10 mouse cellular contexts compared by ENCODE assay signal in genomic region chr11:19849844-19850420, GRCm38 (mm10).
A peak's percentile ranks its signal among the peaks of the same experiment; 100 is the strongest.
DNase-seq lines count a peak whose midpoint lies in the region; ATAC-seq and TF ChIP-seq lines count a peak whose summit lies in the region.
"Had no signal": no experiment of that assay in that cellular context is flagged by ENCODE, and none has a peak within 500 bp of the region (broad histone marks: within the 10 kb centered on the region; RNA-seq: fewer than 3 reads in every experiment).

No protein-coding gene starts in this region.

- H3K79me2 ChIP-seq in liver, adult 2 months (ENCODE audit: control insufficient read depth, insufficient read depth, low read length): no peaks in the 10 kb centered on the region

- H3K4me2 ChIP-seq in embryonic facial prominence, embryonic 14.5 days (ENCODE audit: low read depth, low read length): no peak overlapping the region
- H3K4me2 ChIP-seq in limb, embryonic 15.5 days: no peak overlapping the region

- TF ChIP-seq POLR2A in liver, adult 2 months (IDR thresholded peaks at IDR 0.05; ENCODE audit: extremely low read depth, insufficient read depth, low read length): no peak
- peak; percentile 26 for TF ChIP-seq POLR2A in ES-Bruce4 (IDR thresholded peaks at IDR 0.05; ENCODE audit: insufficient read depth, low read length)

- ATAC-seq in embryonic facial prominence, embryonic 14.5 days (ENCODE audit: low read depth): peak; percentile 26; the same call in 1 of the 2 replicates
- no peak for ATAC-seq in limb, embryonic 15.5 days (ENCODE audit: insufficient number of reproducible peaks, low FRiP score, low TSS enrichment, low read depth)

- WGBS in liver, adult 2 months: 43% methylated on average over 3 of the region's 3 CpGs
- WGBS in embryonic facial prominence, embryonic 14.5 days: 88% methylated on average over 2 of the region's 3 CpGs
- WGBS in limb, embryonic 15.5 days: 72% methylated on average over 3 of the region's 3 CpGs

- no peaks in the 10 kb centered on the region for H3K9me3 ChIP-seq in ES-Bruce4 (replicated peaks; ENCODE audit: control insufficient read depth, insufficient read depth, low read length, poor library complexity, severe bottlenecking)
- no peaks in the 10 kb centered on the region for H3K9me3 ChIP-seq in embryonic facial prominence, embryonic 14.5 days (ENCODE audit: control insufficient read depth, low read length)
- H3K9me3 ChIP-seq in limb, embryonic 15.5 days: no peaks in the 10 kb centered on the region

- H3K9ac ChIP-seq in liver, adult 2 months (ENCODE audit: low read depth, low read length): 0 out of 2 replicates have a peak overlapping the region, but pooled peaks have one; percentile 8
- H3K9ac ChIP-seq in ES-Bruce4 (ENCODE audit: low read depth, poor library complexity, severe bottlenecking): peak overlapping the region; percentile 73; the same call in 1 of the 2 replicates
- no peak overlapping the region for H3K9ac ChIP-seq in embryonic facial prominence, embryonic 14.5 days (ENCODE audit: low read depth, low read length)
- H3K9ac ChIP-seq in limb, embryonic 15.5 days: no peak overlapping the region

- DNase-seq in liver, adult 2 months (ENCODE audit: extremely low read depth, low read depth, low spot score): no peak
- DNase-seq in liver: no peak
- no peak for DNase-seq in embryonic facial prominence, embryonic 14.5 days (ENCODE audit: low spot score)
- DNase-seq in urinary bladder, postnatal 36 days (ENCODE audit: low spot score in 2 of 2): no peak
- DNase-seq in heart, adult 8-10 months (ENCODE audit: low spot score): no peak
- DNase-seq: heart, adult 11 months; thymus, postnatal 36 days had no signal

- H3K27ac ChIP-seq in liver, adult 2 months (replicated peaks; ENCODE audit: insufficient read depth, low read depth, low read length): peak overlapping the region; percentile 75
- peak overlapping the region; percentile 92 for H3K27ac ChIP-seq in ES-Bruce4 (ENCODE audit: insufficient read depth, low read length)
- peak overlapping the region; percentile 22; the same call in 1 of the 2 replicates for H3K27ac ChIP-seq in embryonic facial prominence, embryonic 14.5 days (replicated peaks; ENCODE audit: low read depth, low read length)
- peak overlapping the region; percentile 75 for H3K27ac ChIP-seq in limb, embryonic 15.5 days

- no peak for TF ChIP-seq CTCF in liver, adult 2 months (IDR thresholded peaks at IDR 0.05; ENCODE audit: low read depth, low read length)
- no peak for TF ChIP-seq CTCF in ES-Bruce4 (IDR thresholded peaks at IDR 0.05; ENCODE audit: low read depth, low read length)

- H3K4me1 ChIP-seq in liver, adult 2 months (ENCODE audit: control insufficient read depth, insufficient read depth, low read length): peaks cover 12% of the 10 kb centered on the region
- H3K4me1 ChIP-seq in ES-Bruce4 (ENCODE audit: control insufficient read depth, insufficient read depth, low read length): no peaks in the 10 kb centered on the region
- H3K4me1 ChIP-seq in embryonic facial prominence, embryonic 14.5 days (ENCODE audit: control insufficient read depth, insufficient read depth, low read length): 0 out of 2 replicates have a peak, but pooled peaks cover 5% of the 10 kb centered on the region
- peaks cover 22% of the 10 kb centered on the region for H3K4me1 ChIP-seq in limb, embryonic 15.5 days

- H3K4me3 ChIP-seq in liver, adult 2 months (ENCODE audit: insufficient read depth, low read depth, low read length): no peak overlapping the region
- peak overlapping the region; percentile 3; the same call in 1 of the 2 replicates for H3K4me3 ChIP-seq in ES-Bruce4 (ENCODE audit: low read depth, low read length)
- H3K4me3 ChIP-seq in embryonic facial prominence, embryonic 14.5 days (ENCODE audit: low read depth, low read length): no peak overlapping the region
- H3K4me3 ChIP-seq in limb, embryonic 15.5 days: no peak overlapping the region
- H3K4me3 ChIP-seq: erythroblast, embryonic 14.5 days had no signal

- H3K27me3 ChIP-seq in liver, adult 2 months (ENCODE audit: control insufficient read depth, insufficient read depth, low read length): no peaks in the 10 kb centered on the region
- no peaks in the 10 kb centered on the region for H3K27me3 ChIP-seq in ES-Bruce4 (ENCODE audit: control insufficient read depth, insufficient read depth, low read length, poor library complexity, severe bottlenecking)
- H3K27me3 ChIP-seq in embryonic facial prominence, embryonic 14.5 days (replicated peaks; ENCODE audit: control insufficient read depth, insufficient read depth, low read length): no peaks in the 10 kb centered on the region
- no peaks in the 10 kb centered on the region for H3K27me3 ChIP-seq in limb, embryonic 15.5 days

- H3K36me3 ChIP-seq in liver, adult 2 months (ENCODE audit: control insufficient read depth, insufficient read depth, low read length): no peaks in the 10 kb centered on the region
- no peaks in the 10 kb centered on the region for H3K36me3 ChIP-seq in ES-Bruce4 (ENCODE audit: control insufficient read depth, insufficient read depth, low read length, poor library complexity, severe bottlenecking)
- H3K36me3 ChIP-seq in embryonic facial prominence, embryonic 14.5 days (ENCODE audit: control insufficient read depth, insufficient read depth, low read length): no peaks in the 10 kb centered on the region
- H3K36me3 ChIP-seq in limb, embryonic 15.5 days: no peaks in the 10 kb centered on the region

- TF ChIP-seq EP300 in ES-Bruce4 (IDR thresholded peaks at IDR 0.05; ENCODE audit: insufficient read depth, low read depth, low read length): peak; percentile 74

Comparison
In these comparisons a context has a peak if more than half of its experiments do, and no peak if none do; other contexts are left out.
1. H3K27ac ChIP-seq: peak in every context shown above with its lines; median percentile 92 in ES-Bruce4; 75 in liver, adult 2 months; 75 in limb, embryonic 15.5 days; 22 in embryonic facial prominence, embryonic 14.5 days.
2. H3K9ac ChIP-seq: peak in liver, adult 2 months (single experiment) and ES-Bruce4 (single experiment); none in embryonic facial prominence, embryonic 14.5 days (single experiment) and limb, embryonic 15.5 days (single experiment).